Mouse (Mus musculus) layer of hippocampus, adult 8-10 months (tissue): ENCODE data around the gene Gprc5b. TPM values are rescaled to one million over a fixed set of nuclear protein-coding genes. Genes with fewer than 3 reads are reported as not detected.

Source experiments
- DNase-seq, 2 experiments: peaks; one replicate each; pipeline ENCODE4 v3.0.0; 2022; ENCODE audit warnings: low spot score in 2 of 2
- total RNA-seq, 4 experiments: library from RNA; stranded (reverse); gene quantifications; 2 replicates each; pipeline ENCODE4 v1.2.4; 2022

Gene Gprc5b
- 100 to 1,000 TPM; 150 to 157 (median 154) TPM for total RNA-seq

- DNase-seq: peak in 1 of 2 experiments; percentile 71
These were observed at the start of gene Gprc5b for GRCm38 (mm10) chr7:118995007-118995406. Gprc5b (minus strand) TSS chr7:118995211.

GRCm38 (mm10) chr7:119041502-119041901, 46.5 kb upstream of the Gprc5b start:
- no peak for DNase-seq

- no peak for DNase-seq
These were observed 42.6 kb upstream of the Gprc5b start for GRCm38 (mm10) chr7:119037581-119037980.

DNA sequence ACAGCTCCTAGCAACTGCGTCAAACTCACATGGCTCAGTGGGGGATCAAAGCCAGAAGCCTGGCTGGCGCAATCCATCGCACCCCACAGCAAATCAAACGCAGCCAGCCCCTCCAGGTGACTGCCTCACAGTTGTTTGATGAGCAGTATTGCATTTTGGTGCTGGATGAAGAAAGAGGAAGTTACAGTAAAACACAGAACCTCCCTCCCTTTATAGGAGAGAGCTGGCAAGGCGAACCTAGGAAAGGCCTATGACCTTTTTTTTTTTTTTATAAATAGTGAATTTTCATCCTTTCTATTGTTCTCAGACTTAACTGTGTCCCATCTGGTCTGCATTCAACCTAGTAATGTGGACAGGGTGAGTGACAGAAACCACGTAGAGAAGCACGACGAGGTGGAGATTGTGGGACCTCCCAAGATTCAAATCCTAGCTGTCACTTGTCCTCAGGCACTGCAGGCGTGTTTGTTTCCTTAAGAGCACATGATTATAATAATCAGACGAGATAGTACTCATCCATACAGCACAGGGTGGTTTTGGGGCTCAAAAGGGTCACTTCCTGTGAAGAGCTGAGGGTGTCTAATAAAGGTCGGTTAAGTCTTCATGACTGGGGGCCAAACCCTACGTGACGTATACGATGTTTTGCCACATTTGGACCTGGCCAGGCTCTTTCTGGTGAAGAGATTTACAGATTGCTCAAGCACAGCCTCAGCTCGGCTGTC, 39.4 kb upstream of the Gprc5b start:
- no peak for DNase-seq

DNA sequence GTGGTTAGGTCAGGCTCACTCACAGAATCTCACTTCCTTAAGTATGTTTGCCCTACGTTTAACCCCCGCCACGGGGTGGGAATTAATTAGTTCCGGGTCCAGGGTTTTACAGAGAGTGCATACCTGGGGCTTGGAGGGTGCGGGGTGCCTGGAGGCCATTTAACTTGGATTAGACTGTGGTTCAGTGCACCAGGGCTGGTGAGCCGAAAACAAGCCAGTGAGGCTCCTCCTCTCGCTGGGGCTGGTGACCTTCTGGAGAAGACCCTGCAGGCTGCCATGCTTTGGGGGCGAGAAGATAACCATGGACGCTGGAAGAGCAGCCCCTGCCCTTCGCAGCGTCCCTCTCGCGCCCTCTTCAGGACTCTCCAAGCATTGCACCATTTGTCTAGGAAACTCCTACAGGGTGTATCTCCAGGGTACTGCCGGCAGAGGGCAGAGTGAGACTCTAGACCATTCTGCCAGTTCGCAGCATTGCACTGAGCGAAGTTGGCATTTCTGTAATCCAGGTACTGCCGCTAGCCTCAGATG, 28.4 kb upstream of the Gprc5b start:
- DNase-seq: peak; percentile 32 to 75

GRCm38 (mm10) chr7:119022238-119023156, 27.5 kb upstream of the Gprc5b start:
- DNase-seq: peak in 1 of 2 experiments; percentile 14

DNA sequence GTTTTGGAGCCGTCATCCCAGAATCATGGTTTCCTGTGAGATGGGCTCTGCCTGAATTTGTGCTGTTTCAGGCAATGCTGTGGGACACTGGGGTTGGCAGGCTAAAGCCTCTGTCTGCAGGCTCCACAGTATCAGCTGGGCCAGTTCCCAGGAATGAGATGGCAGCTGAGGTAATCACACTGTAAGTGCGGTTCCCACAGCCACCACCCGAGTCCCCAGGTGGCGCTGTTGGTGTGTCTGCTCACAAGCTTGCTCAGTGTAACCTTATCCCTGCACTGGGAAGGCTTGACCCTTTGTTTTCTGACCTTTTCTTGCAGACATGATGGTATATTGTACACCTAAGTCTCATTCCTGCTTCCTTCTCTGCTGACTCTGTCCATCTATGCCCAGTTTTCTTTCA, 24.5 kb upstream of the Gprc5b start:
- peak in 1 of 2 experiments; percentile 24 for DNase-seq

- DNase-seq: peak in 1 of 2 experiments; percentile 44
These were observed 20.7 kb upstream of the Gprc5b start for GRCm38 (mm10) chr7:119015736-119016135.

DNA sequence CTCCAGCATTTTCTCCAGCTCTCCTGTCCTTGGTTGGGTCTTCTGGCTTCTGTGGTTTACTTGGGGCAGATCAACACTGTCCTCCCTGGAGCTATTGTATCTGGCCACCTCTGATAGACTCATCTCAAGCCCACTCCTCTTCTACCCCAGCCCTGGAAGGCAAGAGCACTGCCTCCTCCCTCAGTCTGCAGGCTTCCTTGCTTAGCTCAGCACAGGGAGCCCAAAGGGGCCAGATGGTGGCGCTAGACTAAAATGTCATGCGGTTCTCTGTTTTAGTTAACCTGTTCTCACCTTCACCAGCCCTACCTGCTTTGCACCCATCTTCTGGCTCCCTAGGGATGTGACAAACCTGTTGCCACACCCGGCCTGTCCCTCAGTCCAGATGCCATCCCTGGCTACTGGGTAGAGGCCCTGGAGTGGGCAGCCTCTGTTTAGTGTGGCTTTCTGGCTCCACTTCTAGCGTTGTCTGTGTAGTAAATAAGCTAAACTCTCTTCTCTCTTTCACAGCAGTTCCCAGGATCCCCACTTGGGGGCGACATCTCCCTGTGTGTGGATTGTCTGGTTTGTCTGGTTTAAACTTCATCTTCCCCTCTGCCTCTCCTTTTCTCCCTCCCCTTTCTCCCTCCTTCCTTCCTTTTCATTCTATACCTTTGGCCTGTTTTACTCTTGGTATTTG, 16.0 kb upstream of the Gprc5b start:
- peak; percentile 61 to 89 for DNase-seq

DNA sequence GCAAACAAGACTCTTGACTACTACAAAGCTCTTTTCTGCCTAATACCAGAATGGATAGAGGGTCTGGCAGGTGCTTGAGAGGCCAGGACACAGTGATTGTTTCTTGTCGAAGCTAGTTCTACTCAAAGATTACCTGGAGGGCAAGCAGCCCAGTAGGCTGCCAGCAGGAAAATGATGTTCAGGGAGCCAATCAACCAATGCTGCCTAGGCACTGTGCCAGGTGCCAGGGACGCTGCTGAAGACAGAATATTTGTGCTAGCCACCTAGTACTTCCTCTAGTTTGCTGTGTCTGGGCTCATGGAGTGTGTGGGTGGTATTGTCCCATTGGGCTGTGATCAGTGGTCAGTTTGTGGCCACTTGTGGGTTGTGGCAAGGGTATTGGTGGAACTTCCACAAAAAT, 7.5 kb upstream of the Gprc5b start:
- no peak for DNase-seq

- no peak for DNase-seq
These were observed 7.0 kb upstream of the Gprc5b start for GRCm38 (mm10) chr7:119001965-119002364.

- no peak for DNase-seq
These were observed 4.8 kb upstream of the Gprc5b start for GRCm38 (mm10) chr7:118999857-119000256.

DNA sequence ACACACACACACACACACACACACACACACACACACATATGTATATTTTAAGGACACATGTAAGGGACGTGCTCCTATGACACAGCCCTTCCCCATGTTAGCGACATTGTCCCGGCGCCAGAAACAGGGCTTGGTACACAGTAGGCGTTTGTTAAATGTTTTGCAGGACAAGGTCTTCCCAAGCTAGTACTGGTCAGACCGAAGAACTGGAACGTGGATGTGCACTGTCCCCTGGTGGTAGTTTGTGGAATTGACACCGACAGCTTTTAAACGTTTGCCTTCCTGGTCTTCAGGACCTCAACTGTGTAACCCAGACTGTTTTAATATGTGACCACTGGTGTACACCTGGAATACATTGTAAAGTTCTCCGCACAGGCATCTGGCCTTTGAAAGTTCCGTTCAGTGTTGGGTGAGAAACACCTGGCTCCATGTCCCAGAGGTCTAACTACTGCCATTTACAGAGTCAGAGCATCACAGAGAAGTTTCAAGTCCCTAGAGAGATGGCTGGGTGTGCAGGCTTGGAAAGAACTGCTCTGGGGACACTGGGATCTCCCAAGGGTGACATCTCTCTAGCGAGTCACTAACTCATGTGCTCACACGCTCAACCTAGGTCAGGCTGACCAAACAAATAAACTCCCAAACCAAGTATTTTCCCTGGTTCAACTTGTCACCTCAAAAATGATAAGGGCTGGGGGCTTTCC, 1.3 kb upstream of the Gprc5b start:
- peak; percentile 85 to 94 for DNase-seq

DNA sequence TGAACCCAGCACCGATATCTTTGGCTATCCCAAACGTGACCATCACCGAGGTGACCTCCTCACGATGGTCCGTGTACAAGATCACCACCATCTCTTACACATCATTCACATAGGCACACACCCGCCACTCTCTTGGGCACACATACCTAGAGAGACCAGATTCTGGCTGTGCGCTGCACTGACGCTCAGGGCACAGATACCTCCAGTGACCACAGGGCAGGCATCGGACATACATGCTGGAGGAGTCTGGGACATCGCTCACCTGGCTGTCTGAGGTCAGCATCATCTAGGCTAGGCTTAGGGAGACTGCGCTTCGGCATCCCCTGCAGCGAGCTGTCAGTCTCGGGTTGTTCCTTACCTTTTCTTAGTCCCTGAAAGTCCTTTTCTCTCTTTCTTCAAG, 660 bp upstream of the Gprc5b start:
- no peak for DNase-seq

- DNase-seq: no peak
These were observed 674 bp downstream of the Gprc5b start for GRCm38 (mm10) chr7:118994231-118994842.

DNA sequence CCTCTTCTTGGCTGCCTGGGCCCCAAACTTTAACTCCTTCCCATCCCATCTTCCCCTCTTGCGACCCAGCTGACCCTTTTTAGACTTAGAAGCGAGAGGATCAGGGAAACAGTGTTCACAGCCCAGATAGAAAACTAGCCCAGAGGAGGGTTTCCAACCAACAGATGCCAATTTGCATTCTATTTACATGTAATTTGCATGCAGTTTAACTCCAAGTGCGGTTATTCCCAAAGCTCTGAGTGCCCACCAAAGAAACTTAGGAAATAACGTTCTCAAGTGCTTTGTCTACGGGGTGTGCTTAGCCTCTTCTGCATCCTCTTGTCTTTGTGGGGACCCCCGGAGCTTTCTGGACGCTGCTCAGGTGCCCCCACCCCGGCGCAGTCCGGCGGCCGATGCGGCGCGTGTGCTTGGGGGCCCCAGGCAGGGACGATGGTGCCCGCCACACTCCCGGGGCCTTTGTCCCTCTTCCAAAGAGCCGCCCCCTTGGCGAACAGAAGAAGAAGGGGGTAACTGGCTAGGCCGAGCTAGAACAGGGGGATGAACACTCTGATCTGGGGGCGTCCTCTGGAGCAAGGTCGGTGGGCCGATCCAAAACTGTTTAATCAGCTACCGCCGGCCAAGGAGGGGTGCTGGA, 1.3 kb downstream of the Gprc5b start:
- no peak for DNase-seq

- DNase-seq: no peak
These were observed 2.2 kb downstream of the Gprc5b start for GRCm38 (mm10) chr7:118992623-118993405.

- DNase-seq: no peak
These were observed 2.9 kb downstream of the Gprc5b start for GRCm38 (mm10) chr7:118992080-118992560.

GRCm38 (mm10) chr7:118991341-118991884, 3.6 kb downstream of the Gprc5b start:
- DNase-seq: no peak
